Mouse (Mus musculus) lung, adult 2 months (tissue): Measurements from ENCODE around the gene Ldlrad3. TPM values are rescaled to one million over a fixed set of nuclear protein-coding genes. Genes with fewer than 3 reads are reported as not detected.

Source experiments
- DNase-seq: peaks from one replicate; pipeline ENCODE4 v3.0.0; 2022
- H3K4me1 ChIP-seq: fragments of 200-500 bp; 2 replicates; pipeline ENCODE4 v1.6.1; 2011; ENCODE audit warnings: low read length; ENCODE audit not compliant: control insufficient read depth, insufficient read depth
- H3K4me3 ChIP-seq: fragments of 200-500 bp; replicated peaks from 2 replicates; pipeline ENCODE3; 2011; ENCODE audit warnings: low read depth, mild to moderate bottlenecking, control low read depth, low read length; ENCODE audit errors: extremely low read depth
- CTCF ChIP-seq: fragments of 200-500 bp; IDR thresholded peaks from 2 replicates; pipeline ENCODE4 v1.5.1; 2011; ENCODE audit warnings: mild to moderate bottlenecking, low read length, control low read depth; ENCODE audit not compliant: insufficient read depth
- POLR2A ChIP-seq: fragments of 200-500 bp; IDR thresholded peaks from 2 replicates; pipeline ENCODE4 v1.6.1; 2011; ENCODE audit warnings: low read depth, mild to moderate bottlenecking, control low read depth, low read length, borderline replicate concordance; ENCODE audit errors: extremely low read depth
- WGBS: fragments of 180-500 bp; shearing (Covaris S2); methylation state at CpG from one replicate; pipeline ENCODE4 v1.1.7; 2018; 5-methylcytosine and 5-hydroxymethylcytosine counted together
- polyA plus RNA-seq: library from polyadenylated mRNA; depleted of rRNA; stranded (reverse); fragments of >200 nt; gene quantifications from 2 replicates; pipeline ENCODE4 v1.2.3, GENCODE M21; 2012

The Ldlrad3 gene
- polyA plus RNA-seq, 1 experiment: 14.6 TPM

DNA sequence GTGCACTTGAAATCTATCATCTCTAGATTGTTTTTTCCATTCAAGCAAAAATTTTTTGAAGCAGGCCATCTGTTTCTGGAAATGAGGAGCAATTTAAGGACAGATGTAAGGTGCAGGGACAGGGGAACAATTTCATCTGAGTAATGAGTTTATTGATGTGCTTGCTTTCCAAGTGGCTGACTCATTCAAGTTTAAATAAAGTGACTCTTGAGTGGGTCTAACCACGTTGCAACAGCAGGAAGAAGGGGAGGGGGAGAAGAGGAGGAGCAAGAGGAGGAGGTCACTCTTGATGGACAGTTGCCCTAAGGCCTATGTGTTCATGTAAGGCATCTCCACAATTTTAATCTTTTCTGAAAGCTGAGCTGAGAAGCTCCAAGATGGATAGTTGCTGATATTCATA lies 184.5 kb downstream of the Ldlrad3 start:
- DNase-seq: no peak
- Histone ChIP-seq H3K4me1 (peaks cover 18% of the 10 kb centered on the region), H3K4me3 (no peak overlapping the region)
- TF ChIP-seq CTCF: no peak
- TF ChIP-seq POLR2A: no peak
- 8% methylated on average over 1 of the region's 1 CpGs for WGBS

DNA sequence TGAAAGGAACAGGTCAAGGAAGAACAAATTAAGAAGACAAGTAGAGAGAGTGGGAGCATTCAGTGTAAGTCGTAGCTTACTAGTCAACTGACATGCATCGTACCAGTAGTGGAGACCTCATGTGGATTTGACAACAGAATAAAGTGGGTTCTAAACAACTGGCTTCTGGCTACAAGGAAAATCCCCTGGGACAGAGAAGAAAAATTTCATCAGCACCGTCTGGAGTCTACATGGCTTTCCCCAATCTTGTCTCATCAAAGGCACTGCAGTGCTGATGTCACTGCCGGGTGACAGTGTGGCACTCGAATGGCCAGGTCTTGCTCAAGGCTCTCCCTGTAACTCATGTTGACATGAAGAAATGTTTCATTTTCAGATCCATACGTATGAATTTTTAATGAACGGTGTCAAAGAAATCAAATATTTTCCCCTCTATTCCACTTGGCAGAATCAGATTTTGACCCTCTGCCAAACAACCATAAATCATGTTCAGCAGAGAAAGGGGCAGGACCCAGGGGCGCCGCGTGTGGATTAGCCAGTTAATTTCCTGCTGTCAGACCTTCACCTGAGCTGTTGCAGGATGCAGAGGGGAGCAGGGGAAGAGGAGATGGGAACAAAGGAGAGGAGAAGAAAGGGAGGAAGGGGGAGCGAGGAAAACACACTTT lies 187.1 kb downstream of the Ldlrad3 start:
- TF ChIP-seq CTCF: no peak
- no peak for TF ChIP-seq POLR2A
- Histone ChIP-seq H3K4me3 (no peak overlapping the region), H3K4me1 (peaks cover 14% of the 10 kb centered on the region)
- DNase-seq: no peak
- 73% methylated on average over 11 of the region's 11 CpGs for WGBS

DNA sequence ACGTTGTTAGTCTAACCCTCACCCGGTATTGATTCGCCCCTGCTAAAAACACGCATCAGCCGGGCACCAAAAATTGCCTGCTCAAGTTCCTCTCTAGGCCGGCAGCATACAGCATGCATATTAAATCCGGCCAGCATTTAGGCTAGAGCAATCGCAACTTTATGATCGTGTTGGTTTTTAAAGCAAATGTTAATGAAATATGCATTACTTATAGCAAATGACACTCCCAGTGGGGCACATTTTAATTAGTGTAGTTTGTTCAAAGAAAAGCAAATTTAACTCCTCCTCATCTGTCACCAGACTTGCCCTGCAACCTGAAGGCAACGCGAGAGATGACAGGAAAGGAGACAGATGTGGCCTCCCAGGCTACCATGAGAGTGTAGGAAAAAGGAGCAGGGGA lies 189.2 kb downstream of the Ldlrad3 start:
- no peak for DNase-seq
- 94% methylated on average over 11 of the region's 11 CpGs for WGBS
- Histone ChIP-seq H3K4me1 (peaks cover 5% of the 10 kb centered on the region), H3K4me3 (no peak overlapping the region)
- no peak for TF ChIP-seq POLR2A
- TF ChIP-seq CTCF: no peak

DNA sequence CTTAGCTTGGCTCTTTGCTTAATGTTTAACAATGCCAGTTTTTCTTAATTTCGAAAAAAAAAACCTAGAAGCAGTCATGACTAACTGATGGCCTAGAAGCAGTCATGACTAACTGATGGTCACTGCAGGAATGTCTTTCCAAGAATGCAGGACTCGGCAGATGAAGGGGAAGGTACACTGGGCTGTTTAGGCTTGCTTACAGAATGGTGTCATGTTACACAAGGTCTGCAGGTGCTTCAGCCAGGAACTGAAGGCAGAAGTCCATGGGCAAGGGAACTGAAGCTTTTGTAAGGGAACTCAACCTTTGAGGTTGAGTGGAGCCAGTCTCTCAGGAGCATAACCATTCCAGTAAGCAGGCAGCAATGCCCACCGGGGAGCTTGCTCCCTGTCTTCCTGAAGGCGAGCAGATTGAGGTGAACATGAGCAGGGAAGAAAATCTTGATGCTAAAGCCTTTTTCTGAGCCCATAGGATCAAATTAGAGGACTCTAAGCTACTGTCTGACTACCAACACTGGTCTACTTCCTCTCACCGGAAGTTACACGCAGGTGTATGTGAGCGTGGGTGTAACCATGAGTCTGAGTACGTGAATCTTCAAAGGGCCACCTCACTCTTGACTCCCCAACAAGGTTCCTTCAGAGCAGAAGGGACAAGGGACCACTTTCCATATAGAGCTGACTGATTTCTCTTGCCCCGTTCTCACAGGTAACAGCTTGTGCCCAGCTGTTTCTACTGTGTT lies 193.4 kb downstream of the Ldlrad3 start:
- DNase-seq: no peak
- H3K4me1 ChIP-seq: no peaks in the 10 kb centered on the region; the same call in none of the 2 replicates
- 77% methylated on average over 9 of the region's 9 CpGs for WGBS
- TF ChIP-seq CTCF: no peak
- no peak for TF ChIP-seq POLR2A
- H3K4me3 ChIP-seq: no peak overlapping the region

GRCm38 (mm10) chr2:101991726-101992125 lies 194.5 kb downstream of the Ldlrad3 start:
- 53% methylated on average over 2 of the region's 2 CpGs for WGBS
- Histone ChIP-seq H3K4me3 (no peak overlapping the region), H3K4me1 (no peaks in the 10 kb centered on the region; the same call in none of the 2 replicates)
- no peak for TF ChIP-seq CTCF
- TF ChIP-seq POLR2A: no peak
- DNase-seq: no peak

- H3K4me3 ChIP-seq: no peak overlapping the region
- peaks cover 2% of the 10 kb centered on the region for H3K4me1 ChIP-seq
- TF ChIP-seq POLR2A (no peak), CTCF (no peak)
- 81% methylated on average over 3 of the region's 3 CpGs for WGBS
- DNase-seq: no peak
Measured at GRCm38 (mm10) chr2:101986344-101987087, 199.7 kb downstream of the Ldlrad3 start.

DNA sequence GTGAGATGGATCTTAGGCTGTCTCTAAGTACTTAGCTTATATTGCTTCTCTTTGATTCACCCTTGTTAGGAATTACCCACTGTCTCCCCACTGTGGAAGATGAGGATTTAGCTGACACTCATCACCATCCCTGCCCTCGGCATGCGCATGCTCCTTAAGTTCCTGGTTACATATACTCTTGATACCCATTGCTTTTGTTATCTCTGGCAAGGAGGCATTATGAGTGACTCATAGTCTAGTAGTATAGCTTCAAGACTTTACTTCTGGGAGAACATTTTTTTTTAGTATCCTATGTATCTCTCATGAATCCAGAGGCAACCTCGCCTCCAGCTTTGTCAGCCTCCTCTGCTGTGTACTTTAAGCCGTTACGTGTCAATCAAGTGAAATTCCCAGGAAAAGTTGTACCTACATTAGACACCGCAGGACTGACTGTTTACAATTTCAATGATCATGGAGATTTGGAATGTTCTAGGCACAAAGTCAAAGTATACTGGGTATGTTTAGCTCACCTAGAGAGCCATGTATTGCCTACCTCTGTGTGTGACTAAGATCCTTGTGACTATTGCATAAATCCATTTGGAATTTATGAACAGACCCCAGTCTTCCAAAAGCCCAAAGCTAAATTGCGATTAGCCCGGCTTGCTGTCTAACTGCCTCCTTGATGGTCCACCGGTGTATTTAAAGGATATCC lies 202.2 kb downstream of the Ldlrad3 start:
- 81% methylated on average over 9 of the region's 9 CpGs for WGBS
- H3K4me3 ChIP-seq: no peak overlapping the region
- H3K4me1 ChIP-seq: peaks cover 2% of the 10 kb centered on the region
- DNase-seq: no peak
- TF ChIP-seq CTCF: no peak
- no peak for TF ChIP-seq POLR2A

DNA sequence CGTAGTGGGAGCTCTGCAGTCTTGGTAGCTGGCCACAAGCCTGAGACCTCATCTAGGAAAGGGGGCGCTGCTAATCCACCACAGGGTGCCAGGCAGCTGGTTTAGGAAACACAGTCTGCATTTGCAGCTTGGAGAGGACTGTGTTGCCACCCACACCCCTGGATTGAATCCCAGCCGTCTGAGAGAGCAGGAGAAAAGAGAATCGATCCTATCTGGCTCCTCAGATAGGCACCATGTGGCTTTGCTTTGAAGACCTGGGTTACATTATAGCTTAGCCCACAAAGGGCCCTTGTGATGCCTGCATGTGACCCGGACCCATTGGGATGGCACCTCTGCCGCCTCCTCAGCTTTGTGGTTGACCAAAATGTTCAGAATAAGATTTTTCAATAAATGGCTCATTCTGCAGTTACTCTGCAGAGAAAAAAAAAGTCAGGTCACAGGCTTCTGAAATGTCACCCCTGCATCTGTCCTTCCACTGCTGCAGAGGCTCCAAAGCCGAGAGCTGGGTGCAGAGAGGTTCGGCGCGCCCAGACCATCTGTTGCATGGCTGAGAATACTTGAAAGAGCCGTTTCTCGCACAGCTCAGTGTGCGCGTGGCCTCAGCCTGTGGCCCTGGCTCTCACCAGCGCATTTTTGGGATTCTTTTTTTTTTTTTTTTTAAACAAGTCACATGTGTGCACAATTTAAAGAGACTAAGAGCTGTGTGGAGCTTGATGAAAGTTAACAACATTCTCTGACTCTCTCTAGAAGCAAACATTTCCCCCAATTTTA lies 202.9 kb downstream of the Ldlrad3 start:
- WGBS: 59% methylated on average over 15 of the region's 15 CpGs
- no peak for DNase-seq
- H3K4me3 ChIP-seq: no peak overlapping the region
- TF ChIP-seq POLR2A: no peak
- no peak for TF ChIP-seq CTCF
- peaks cover 2% of the 10 kb centered on the region for H3K4me1 ChIP-seq
